Mouse (Mus musculus) stomach, postnatal 0 days (tissue): ENCODE measurements around the gene Vps37c. TPM values are rescaled to one million over a fixed set of nuclear protein-coding genes. Genes with fewer than 3 reads are reported as not detected.

Experiments used
- ATAC-seq: fragments of 200-750 bp; cut with Nextera tagmentation; 2 replicates; pipeline ENCODE4 v1.8.0; 2017; ENCODE audit not compliant: low FRiP score, low TSS enrichment
- DNase-seq: peaks from one replicate; pipeline ENCODE4 v3.0.0-alpha.2; 2016; ENCODE audit warnings: low spot score
- H3K27ac ChIP-seq: fragments of 300-500 bp; sonication (generic); replicated peaks from 2 replicates; pipeline ENCODE4 v1.5.1; 2014; ENCODE audit warnings: mild to moderate bottlenecking, control low read depth
- H3K27me3 ChIP-seq: fragments of 300-500 bp; sonication (generic); 2 replicates; pipeline ENCODE4 v1.6.1; 2014; ENCODE audit warnings: low read length; ENCODE audit not compliant: control insufficient read depth, insufficient read depth
- H3K36me3 ChIP-seq: fragments of 300-500 bp; sonication (generic); 2 replicates; pipeline ENCODE4 v1.6.1; 2014; ENCODE audit warnings: low read length, mixed read lengths; ENCODE audit not compliant: control insufficient read depth, insufficient read depth
- H3K4me1 ChIP-seq: fragments of 300-500 bp; sonication (generic); replicated peaks from 2 replicates; pipeline ENCODE4 v1.6.1; 2014; ENCODE audit warnings: antibody characterized with exemption; ENCODE audit not compliant: control insufficient read depth, insufficient read depth
- H3K4me2 ChIP-seq: fragments of 300-500 bp; sonication (generic); replicated peaks from 2 replicates; pipeline ENCODE4 v1.6.1; 2014; ENCODE audit warnings: low read depth, mild to moderate bottlenecking, control low read depth, moderate library complexity
- H3K4me3 ChIP-seq: fragments of 300-500 bp; sonication (generic); 2 replicates; pipeline ENCODE4 v1.5.1; 2014; ENCODE audit warnings: low read depth, low read length, control low read depth
- H3K9ac ChIP-seq: fragments of 300-500 bp; sonication (generic); 2 replicates; pipeline ENCODE4 v1.6.1; 2014; ENCODE audit warnings: mild to moderate bottlenecking, low read length, control low read depth, mixed read lengths
- H3K9me3 ChIP-seq: fragments of 300-500 bp; sonication (generic); 2 replicates; pipeline ENCODE4 v1.6.1; 2016; ENCODE audit warnings: low read length; ENCODE audit not compliant: control insufficient read depth
- CTCF ChIP-seq: IDR thresholded peaks from 2 replicates; pipeline ENCODE4 v1.5.1; 2016; ENCODE audit warnings: antibody characterized with exemption, low read depth, mild to moderate bottlenecking, moderate library complexity
- EP300 ChIP-seq: optimal IDR thresholded peaks from 2 replicates; pipeline ENCODE3; 2016; ENCODE audit warnings: antibody characterized with exemption
- WGBS: fragments of 180-500 bp; shearing (Covaris S2); extraction: QIAGEN DNeasy Blood & Tissue Kit; methylation state at CpG from one replicate; pipeline ENCODE4 v1.1.7; 2014; 5-methylcytosine and 5-hydroxymethylcytosine counted together
- polyA plus RNA-seq: library from polyadenylated mRNA; unstranded; fragments of >200 nt; fragmentation: Nextera tagmentation; extraction: Ambion mirVana; gene quantifications from 2 replicates; pipeline ENCODE4 v1.2.1, GENCODE M21; 2015

The Vps37c gene
- polyA plus RNA-seq, 1 experiment from 2014 or later = 48.6 TPM

DNA sequence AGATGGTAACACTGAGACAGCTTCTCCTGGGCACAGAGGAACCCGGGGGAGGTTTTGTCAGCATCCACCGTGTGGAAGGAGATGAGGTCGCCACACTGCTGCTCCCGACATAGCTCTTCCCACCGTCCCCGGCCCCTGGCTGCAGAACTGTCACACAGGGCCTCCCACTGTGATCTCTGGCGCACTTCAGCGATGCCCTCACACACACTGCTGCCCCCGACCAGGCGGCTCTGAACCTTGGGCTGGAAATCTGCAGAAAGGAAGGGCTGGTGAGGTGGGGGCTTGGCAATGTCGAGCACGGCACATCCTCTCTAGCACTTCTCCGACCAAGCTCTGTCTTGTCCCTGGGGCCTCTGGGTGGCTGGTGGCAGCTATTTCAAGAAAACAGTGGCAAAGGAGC is 34.5 kb downstream of the Vps37c start:
- DNase-seq (no peak), ATAC-seq (no peak)
- peak overlapping the region; percentile 67 for H3K27ac ChIP-seq
- no peaks in the 10 kb centered on the region for H3K9me3 ChIP-seq
- H3K36me3 ChIP-seq = no peaks in the 10 kb centered on the region
- no peak for TF ChIP-seq CTCF
- no peak for TF ChIP-seq EP300
- H3K9ac ChIP-seq = no peak overlapping the region
- 18% methylated on average over 13 of the region's 13 CpGs for WGBS
- H3K4me1 ChIP-seq = no peaks in the 10 kb centered on the region
- H3K4me3 ChIP-seq = no peak overlapping the region
- no peak overlapping the region for H3K4me2 ChIP-seq
- H3K27me3 ChIP-seq = no peaks in the 10 kb centered on the region

DNA sequence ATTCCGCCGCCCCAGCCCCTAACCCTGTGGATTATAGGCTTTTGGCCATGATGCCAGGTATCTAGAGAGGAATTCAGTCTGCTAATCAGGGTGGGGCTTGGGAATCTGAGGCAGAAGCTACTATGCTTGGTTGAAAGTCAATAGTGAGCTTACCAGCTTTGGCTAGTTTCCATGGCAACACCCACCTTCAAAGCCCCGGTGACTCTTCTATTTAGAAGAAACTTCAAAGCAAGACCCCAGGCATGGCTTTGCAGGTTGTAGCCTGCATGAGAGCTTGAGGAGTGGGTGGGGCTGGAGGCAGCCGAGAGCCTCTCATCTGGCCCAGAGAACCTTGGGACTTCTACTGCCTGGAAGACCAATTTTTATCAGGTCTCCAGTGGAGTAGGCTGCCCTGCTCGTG is 35.1 kb downstream of the Vps37c start:
- no peak overlapping the region for H3K4me3 ChIP-seq
- DNase-seq (no peak), ATAC-seq (no peak; the same call in 1 of the 2 replicates)
- TF ChIP-seq EP300 = no peak
- TF ChIP-seq CTCF = no peak
- no peaks in the 10 kb centered on the region for H3K27me3 ChIP-seq
- H3K9me3 ChIP-seq = no peaks in the 10 kb centered on the region
- H3K27ac ChIP-seq = peak overlapping the region; percentile 88
- no peak overlapping the region for H3K4me2 ChIP-seq
- WGBS = 26% methylated on average over 5 of the region's 5 CpGs
- no peaks in the 10 kb centered on the region for H3K4me1 ChIP-seq
- no peaks in the 10 kb centered on the region for H3K36me3 ChIP-seq
- no peak overlapping the region for H3K9ac ChIP-seq

DNA sequence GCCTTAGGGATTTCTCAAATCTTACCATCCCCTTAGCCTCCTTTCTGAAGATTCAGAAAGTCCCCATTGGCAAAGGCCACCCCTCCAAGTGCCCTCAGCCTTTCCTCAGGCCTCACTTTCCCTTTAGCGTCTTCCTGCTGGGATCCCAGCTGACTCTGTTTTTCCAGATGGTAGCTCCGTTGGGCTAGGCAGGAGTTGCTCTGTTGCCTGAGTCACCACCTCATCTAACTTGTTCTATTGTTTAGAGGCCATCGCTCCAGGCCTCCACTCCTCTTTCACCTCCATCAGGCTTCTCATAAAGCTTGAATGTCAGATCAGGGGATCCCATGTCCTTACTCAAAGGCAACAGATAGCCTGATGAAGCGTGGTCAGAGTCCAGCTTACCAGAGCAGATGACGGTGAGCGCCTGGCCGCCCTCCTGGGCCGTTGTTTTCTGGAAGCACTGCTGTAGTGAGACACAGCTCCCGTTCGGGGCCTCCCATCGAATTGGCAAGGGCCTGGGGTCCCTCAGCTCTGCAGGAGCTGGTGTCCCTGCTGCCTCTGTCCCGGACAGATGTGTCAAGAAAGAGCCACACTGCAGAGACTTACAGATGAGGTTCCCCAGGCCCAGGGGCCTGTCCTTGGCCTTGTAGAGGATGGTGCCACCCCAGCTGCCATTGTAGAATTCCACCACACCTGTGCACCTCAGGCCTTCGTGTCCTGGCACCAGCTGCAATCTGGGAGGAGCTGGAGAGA is 36.3 kb downstream of the Vps37c start:
- TF ChIP-seq EP300 = peak; percentile 28
- TF ChIP-seq CTCF = no peak
- Histone ChIP-seq H3K9ac (no peak overlapping the region), H3K27me3 (no peaks in the 10 kb centered on the region), H3K4me2 (no peak overlapping the region), H3K4me1 (no peaks in the 10 kb centered on the region), H3K4me3 (no peak overlapping the region), H3K9me3 (no peaks in the 10 kb centered on the region), H3K36me3 (no peaks in the 10 kb centered on the region), H3K27ac (peak overlapping the region; percentile 88)
- no peak for ATAC-seq
- WGBS = 71% methylated on average over 13 of the region's 13 CpGs
- no peak for DNase-seq

DNA sequence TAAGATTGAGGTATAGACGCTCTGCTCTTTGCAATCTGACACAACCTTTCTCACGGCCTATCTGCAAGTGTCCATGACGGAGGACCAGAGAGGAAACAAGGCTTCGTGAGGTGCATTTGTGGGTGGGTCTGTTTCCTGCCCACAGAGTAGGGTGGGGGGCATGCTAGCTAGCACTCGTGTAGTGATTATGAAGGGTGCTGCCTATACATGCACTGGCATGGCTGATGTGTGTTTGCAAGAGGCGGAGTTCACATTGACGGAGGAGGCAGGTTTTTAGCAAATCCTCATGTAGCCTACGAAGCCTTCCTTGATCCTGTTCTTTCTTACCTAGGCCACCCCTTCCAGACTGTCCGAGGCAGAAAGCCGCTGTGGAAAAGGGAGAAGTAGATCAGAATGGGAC is 41.4 kb downstream of the Vps37c start:
- H3K27me3 ChIP-seq = no peaks in the 10 kb centered on the region
- TF ChIP-seq EP300 (no peak), CTCF (no peak)
- WGBS = 59% methylated on average over 10 of the region's 10 CpGs
- H3K36me3 ChIP-seq = no peaks in the 10 kb centered on the region
- DNase-seq = no peak
- no peaks in the 10 kb centered on the region for H3K4me1 ChIP-seq
- ATAC-seq = no peak
- no peak overlapping the region for H3K4me2 ChIP-seq
- no peak overlapping the region for H3K9ac ChIP-seq
- no peak overlapping the region for H3K4me3 ChIP-seq
- peak overlapping the region; percentile 67 for H3K27ac ChIP-seq
- H3K9me3 ChIP-seq = no peaks in the 10 kb centered on the region

DNA sequence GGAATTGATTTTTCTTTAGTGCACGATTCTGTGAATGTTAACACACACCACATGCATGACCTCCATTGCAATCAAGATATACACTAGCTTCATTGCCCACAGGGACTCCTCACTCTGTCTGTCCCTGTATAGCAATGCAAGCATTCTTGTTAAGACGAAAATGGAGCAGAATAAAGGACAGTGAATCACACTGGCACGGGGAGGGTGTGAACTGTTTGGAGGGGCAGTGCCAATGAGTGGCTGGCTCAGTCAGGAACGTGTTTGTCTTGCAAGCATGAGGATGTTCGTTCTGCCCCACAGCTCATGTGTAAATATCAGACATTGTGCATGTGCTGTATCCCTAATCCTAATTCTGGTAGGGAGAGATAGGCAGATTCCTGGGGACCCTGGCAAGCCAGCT is 41.9 kb downstream of the Vps37c start:
- Histone ChIP-seq H3K9me3 (no peaks in the 10 kb centered on the region), H3K4me1 (no peaks in the 10 kb centered on the region), H3K9ac (no peak overlapping the region), H3K27ac (peak overlapping the region; percentile 67; the same call in 1 of the 2 replicates), H3K27me3 (no peaks in the 10 kb centered on the region), H3K4me2 (no peak overlapping the region), H3K36me3 (no peaks in the 10 kb centered on the region), H3K4me3 (no peak overlapping the region)
- ATAC-seq (no peak), DNase-seq (no peak)
- whole genome bisulfite sequencing = 44% methylated on average over 5 of the region's 5 CpGs
- TF ChIP-seq CTCF (no peak), EP300 (no peak)

DNA sequence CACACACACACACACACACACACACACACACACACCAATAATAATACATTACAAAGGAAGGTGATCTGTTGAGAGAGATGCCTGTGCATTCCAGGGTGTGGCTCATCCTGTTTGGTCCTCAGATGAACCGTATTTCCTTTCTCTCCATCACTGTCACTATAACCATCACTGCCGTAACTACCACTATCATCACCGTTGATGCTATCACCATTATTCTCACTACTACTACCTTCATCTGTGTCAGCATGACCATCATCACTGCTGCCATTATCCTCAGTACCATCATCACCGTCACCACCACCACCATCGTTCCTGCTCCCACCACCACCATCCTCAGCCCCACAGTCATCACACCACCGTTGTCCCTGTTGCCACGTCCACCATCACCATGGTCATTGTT is 43.4 kb downstream of the Vps37c start:
- no peak overlapping the region for H3K4me2 ChIP-seq
- DNase-seq = no peak
- ATAC-seq = no peak
- no peak overlapping the region for H3K4me3 ChIP-seq
- TF ChIP-seq EP300 (no peak), CTCF (no peak)
- no peaks in the 10 kb centered on the region for H3K27me3 ChIP-seq
- 87% methylated on average over 7 of the region's 7 CpGs for WGBS
- H3K9ac ChIP-seq = no peak overlapping the region
- no peaks in the 10 kb centered on the region for H3K4me1 ChIP-seq
- no peaks in the 10 kb centered on the region for H3K9me3 ChIP-seq
- no peak overlapping the region for H3K27ac ChIP-seq
- H3K36me3 ChIP-seq = no peaks in the 10 kb centered on the region
